Mouse (Mus musculus) left cerebral cortex, adult 18-20 months (tissue): ENCODE data around the gene Kcnj12. TPM values are rescaled to one million over a fixed set of nuclear protein-coding genes. Genes with fewer than 3 reads are reported as not detected.

ENCODE experiments used
- DNase-seq, 2 experiments: peaks; one replicate each; pipeline ENCODE4 v3.0.0; 2021 to 2022; ENCODE audit warnings: low spot score in 2 of 2, mixed read lengths in 1 of 2
- total RNA-seq, 2 experiments: library from RNA; stranded (reverse); gene quantifications; 2 replicates each; pipeline ENCODE4 v1.2.3; 2021

The Kcnj12 gene
- total RNA-seq, 2 experiments from 2014 or later, result 18.9 to 19.0 TPM

GRCm38 (mm10) chr11:61056871-61057270 is 34.5 kb downstream of the Kcnj12 start:
- no peak for DNase-seq

GRCm38 (mm10) chr11:61059691-61060457 is 37.5 kb downstream of the Kcnj12 start:
- no peak for DNase-seq

DNA sequence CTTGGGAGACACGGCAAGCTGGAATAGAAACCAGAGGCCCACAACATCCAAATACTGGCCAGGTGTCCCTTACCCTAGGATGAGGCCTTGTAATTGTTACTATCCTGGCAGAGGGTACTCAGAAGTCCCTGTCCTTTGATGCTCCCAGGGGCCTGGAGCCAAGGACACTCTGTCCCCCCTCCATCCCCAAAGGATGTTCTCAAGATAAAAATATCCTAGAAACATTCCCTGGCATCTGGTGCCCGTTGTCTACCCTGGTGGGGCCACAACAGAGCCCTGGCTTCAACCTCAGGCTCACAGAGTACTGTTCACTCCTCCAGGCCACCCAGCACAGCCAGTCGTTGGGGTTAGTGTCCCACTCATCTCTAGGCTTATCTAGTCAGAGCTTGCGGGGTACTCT is 38.3 kb downstream of the Kcnj12 start:
- no peak for DNase-seq

GRCm38 (mm10) chr11:61062548-61063461 is 40.4 kb downstream of the Kcnj12 start:
- DNase-seq, result peak; percentile 38 to 42

GRCm38 (mm10) chr11:61063503-61063902 is 41.1 kb downstream of the Kcnj12 start:
- DNase-seq, result peak; percentile 64 to 77

DNA sequence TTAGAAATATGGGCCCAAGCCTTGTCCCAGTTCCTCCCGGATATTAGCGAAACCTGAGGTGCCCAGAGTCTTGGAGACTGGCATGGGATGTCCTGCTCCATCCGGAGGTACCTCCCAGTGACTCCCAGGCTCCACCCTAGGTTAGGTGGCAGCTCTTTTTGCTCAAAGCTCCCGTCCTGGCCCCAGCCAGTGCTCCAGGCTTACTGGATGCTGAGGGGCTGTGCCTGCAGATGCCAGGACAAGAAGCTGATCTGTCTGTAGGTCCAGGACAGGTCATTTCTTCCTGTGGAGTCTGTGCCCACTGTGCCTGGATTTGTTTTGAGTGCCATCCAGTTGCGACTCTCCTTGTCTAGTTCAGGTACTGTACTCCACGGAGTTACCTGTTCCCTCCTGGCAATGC is 43.3 kb downstream of the Kcnj12 start:
- DNase-seq, result no peak

GRCm38 (mm10) chr11:61067133-61067835 is 44.9 kb downstream of the Kcnj12 start:
- DNase-seq, result no peak

- peak; percentile 81 to 84 for DNase-seq
Measured at GRCm38 (mm10) chr11:61068866-61069265, 46.5 kb downstream of the Kcnj12 start.

- DNase-seq, result no peak
Measured at GRCm38 (mm10) chr11:61069645-61070044, 47.3 kb downstream of the Kcnj12 start.

- no peak for DNase-seq
Measured at GRCm38 (mm10) chr11:61074646-61075317, 52.4 kb downstream of the Kcnj12 start.

- DNase-seq, result no peak
Measured at GRCm38 (mm10) chr11:61075361-61076326, 53.3 kb downstream of the Kcnj12 start.

DNA sequence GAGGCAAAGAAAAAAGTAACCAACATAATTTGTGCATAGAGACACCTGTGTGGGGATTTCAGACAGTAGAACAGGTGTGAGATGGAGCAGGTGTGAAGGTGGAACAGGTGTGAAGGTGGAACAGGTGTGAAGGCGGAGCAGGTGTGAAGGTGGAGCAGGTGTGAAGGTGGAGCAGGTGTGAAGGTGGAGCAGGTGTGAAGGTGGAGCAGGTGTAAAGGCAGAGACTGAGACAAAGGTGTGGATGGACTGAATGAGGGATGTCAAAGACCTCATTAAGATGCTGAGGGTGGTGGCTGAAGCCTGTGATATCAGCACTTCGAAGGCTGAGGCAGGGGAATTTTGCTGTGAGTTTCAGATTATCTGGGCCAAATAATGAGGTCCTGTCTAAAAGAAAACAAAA is 59.3 kb downstream of the Kcnj12 start:
- no peak for DNase-seq

GRCm38 (mm10) chr11:61090195-61090594 is 67.8 kb downstream of the Kcnj12 start:
- no peak for DNase-seq

DNA sequence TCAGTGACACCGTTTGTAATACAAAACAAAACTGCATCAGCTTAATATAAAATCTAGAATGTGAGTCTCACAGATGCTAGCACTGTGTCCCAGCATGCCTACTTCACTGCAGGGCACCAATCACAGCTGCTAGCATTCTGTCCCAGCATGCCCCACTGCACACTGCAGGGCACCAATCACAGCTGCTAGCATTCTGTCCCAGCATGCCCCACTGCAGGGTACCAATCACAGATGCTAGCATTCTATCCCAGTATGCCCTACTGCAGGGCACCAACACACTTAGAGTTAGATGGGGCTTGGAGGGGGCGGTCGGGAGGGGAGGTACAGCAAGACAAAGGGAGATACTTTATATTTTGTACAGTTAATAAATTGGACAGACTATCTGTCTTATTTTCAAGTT is 68.8 kb downstream of the Kcnj12 start:
- DNase-seq, result no peak

DNA sequence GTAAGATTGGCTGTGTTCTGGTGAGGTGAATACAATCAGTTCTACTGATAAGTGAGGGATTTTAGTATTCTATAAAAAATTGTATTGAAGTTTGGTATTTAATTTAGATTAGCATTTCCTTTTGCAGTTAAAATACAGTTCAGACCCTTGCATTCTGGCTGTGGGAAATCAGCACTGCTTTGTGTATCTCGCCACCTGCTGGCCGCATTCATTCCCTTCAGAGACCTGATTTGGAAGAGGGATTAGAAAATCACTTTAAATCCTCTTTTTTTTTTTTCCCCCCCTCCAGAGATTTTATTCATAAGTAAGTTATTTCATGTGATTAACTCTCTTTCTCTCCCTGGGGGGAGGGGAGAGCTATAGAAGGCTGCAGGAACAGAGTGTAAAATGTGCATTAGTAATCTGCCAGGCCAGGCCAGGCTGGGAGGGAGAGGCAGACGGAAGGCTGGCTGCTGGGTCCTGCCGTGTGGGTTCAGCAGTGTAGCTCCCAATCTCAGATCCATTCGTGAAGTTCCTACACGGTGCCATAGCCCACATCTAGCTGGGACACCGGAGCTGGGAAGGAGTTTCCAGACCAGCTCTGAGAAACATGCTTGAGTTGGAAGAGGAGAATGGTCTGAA is 69.4 kb downstream of the Kcnj12 start:
- DNase-seq, result peak; percentile 80 to 87

- DNase-seq, result no peak
Measured at GRCm38 (mm10) chr11:61098046-61098445, 75.7 kb downstream of the Kcnj12 start.

GRCm38 (mm10) chr11:61102397-61103339 is 80.3 kb downstream of the Kcnj12 start:
- DNase-seq, result no peak

DNA sequence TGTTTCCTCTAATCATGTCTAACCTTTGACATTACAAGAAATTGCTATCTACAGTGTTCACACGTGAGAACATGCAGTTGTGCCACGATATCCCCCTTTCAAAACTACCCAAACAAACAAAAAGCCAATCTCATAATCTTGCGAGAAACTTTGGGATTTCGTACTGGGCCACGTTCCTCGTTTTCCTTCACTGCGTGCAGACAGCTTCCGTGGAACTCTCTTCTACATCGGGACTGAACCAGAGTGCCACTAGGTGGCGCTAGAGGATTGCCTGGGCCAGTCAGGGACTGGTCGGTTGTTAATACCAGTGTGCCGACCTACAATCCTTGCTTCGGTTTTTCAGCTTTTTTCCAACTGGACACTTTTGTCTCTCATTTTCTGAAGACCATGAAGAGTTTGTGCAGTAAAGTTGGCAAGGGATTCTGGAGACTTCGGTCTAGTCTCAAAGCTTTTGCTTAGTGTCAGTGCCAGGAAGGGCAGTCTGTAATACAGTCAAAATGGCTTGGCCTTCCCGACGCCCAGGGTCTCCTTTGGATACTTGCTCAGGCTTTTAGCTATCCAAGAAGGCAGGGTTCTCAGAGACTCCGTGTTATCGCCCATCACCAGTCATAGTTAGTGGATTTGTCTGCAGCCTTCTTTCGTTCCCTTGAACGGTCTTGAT is 82.0 kb downstream of the Kcnj12 start:
- peak; percentile 87 to 94 for DNase-seq
